Mouse (Mus musculus): ENCODE results near the gene Faap20. TPM values are rescaled to one million over a fixed set of nuclear protein-coding genes. Genes with fewer than 3 reads are reported as not detected.

The Faap20 gene
- total and polyA plus RNA-seq, 2 experiments from 2014 or later, result 60.8 to 61.4 TPM

- Histone ChIP-seq H3K36me3 (ENCODE audit: insufficient read depth, low read length) (no peaks in the 10 kb centered on the region), H3K4me2 (ENCODE audit: low read depth, low read length) (no peak overlapping the region), H3K4me1 (ENCODE audit: insufficient read depth, low read length) (no peaks in the 10 kb centered on the region; the same call in 1 of the 2 replicates), H3K27me3 (ENCODE audit: insufficient read depth, low read length) (no peaks in the 10 kb centered on the region), H3K27ac (no peak overlapping the region), H3K9me3 (ENCODE audit: low read length) (no peaks in the 10 kb centered on the region), H3K9ac (replicated peaks; ENCODE audit: low read length) (no peak overlapping the region), H3K4me3 (ENCODE audit: low read length) (no peak overlapping the region)
- 89% methylated on average over 4 of the region's 4 CpGs for WGBS
- TF ChIP-seq CTCF (IDR thresholded peaks at IDR 0.05; ENCODE audit: low read depth), result no peak
- no peak for ATAC-seq
- DNase-seq (ENCODE audit: low spot score), result no peak
Measured at GRCm38 (mm10) chr4:155227986-155228385, 21.6 kb upstream of the Faap20 start.

GRCm38 (mm10) chr4:155228461-155228860, 21.1 kb upstream of the Faap20 start:
- H3K4me2 ChIP-seq (ENCODE audit: low read depth, low read length), result no peak overlapping the region
- no peaks in the 10 kb centered on the region for H3K36me3 ChIP-seq (ENCODE audit: insufficient read depth, low read length)
- no peaks in the 10 kb centered on the region for H3K27me3 ChIP-seq (ENCODE audit: insufficient read depth, low read length)
- ATAC-seq (no peak), DNase-seq (ENCODE audit: low spot score) (no peak)
- H3K9ac ChIP-seq (replicated peaks; ENCODE audit: low read length), result no peak overlapping the region
- 85% methylated on average over 5 of the region's 5 CpGs for WGBS
- TF ChIP-seq CTCF (IDR thresholded peaks at IDR 0.05; ENCODE audit: low read depth), result no peak
- H3K9me3 ChIP-seq (ENCODE audit: low read length), result no peaks in the 10 kb centered on the region
- H3K27ac ChIP-seq, result no peak overlapping the region
- H3K4me3 ChIP-seq (ENCODE audit: low read length), result no peak overlapping the region
- H3K4me1 ChIP-seq (ENCODE audit: insufficient read depth, low read length), result peaks cover 2% of the 10 kb centered on the region; the same call in 1 of the 2 replicates

- TF ChIP-seq CTCF (IDR thresholded peaks at IDR 0.05; ENCODE audit: low read depth), result 0 out of 2 replicates have a peak, but pooled peaks have one; percentile 3
- 15% methylated on average over 10 of the region's 10 CpGs for WGBS
- Histone ChIP-seq H3K9ac (replicated peaks; ENCODE audit: low read length) (0 out of 2 replicates have a peak overlapping the region, but pooled peaks have one; percentile 35), H3K4me3 (ENCODE audit: low read length) (no peak overlapping the region), H3K27ac (peak overlapping the region; percentile 92), H3K4me1 (ENCODE audit: insufficient read depth, low read length) (peaks cover 32% of the 10 kb centered on the region), H3K4me2 (ENCODE audit: low read depth, low read length) (no peak overlapping the region), H3K27me3 (ENCODE audit: insufficient read depth, low read length) (no peaks in the 10 kb centered on the region), H3K9me3 (ENCODE audit: low read length) (no peaks in the 10 kb centered on the region), H3K36me3 (ENCODE audit: insufficient read depth, low read length) (no peaks in the 10 kb centered on the region)
- ATAC-seq (peak; percentile 52; the same call in 1 of the 2 replicates), DNase-seq (ENCODE audit: low spot score) (peak; percentile 59)
Measured at GRCm38 (mm10) chr4:155233878-155234277, 15.7 kb upstream of the Faap20 start.

GRCm38 (mm10) chr4:155234371-155235310, 15.0 kb upstream of the Faap20 start:
- peaks cover 32% of the 10 kb centered on the region for H3K4me1 ChIP-seq (ENCODE audit: insufficient read depth, low read length)
- H3K27me3 ChIP-seq (ENCODE audit: insufficient read depth, low read length), result no peaks in the 10 kb centered on the region
- ATAC-seq (no peak; the same call in none of the 2 replicates), DNase-seq (ENCODE audit: low spot score) (no peak)
- 51% methylated on average over 8 of the region's 8 CpGs for WGBS
- TF ChIP-seq CTCF (IDR thresholded peaks at IDR 0.05; ENCODE audit: low read depth), result no peak
- peak overlapping the region; percentile 32 for H3K4me2 ChIP-seq (ENCODE audit: low read depth, low read length)
- H3K9me3 ChIP-seq (ENCODE audit: low read length), result no peaks in the 10 kb centered on the region
- peak overlapping the region; percentile 35; the same call in 1 of the 2 replicates for H3K9ac ChIP-seq (replicated peaks; ENCODE audit: low read length)
- H3K4me3 ChIP-seq (ENCODE audit: low read length), result no peak overlapping the region
- no peaks in the 10 kb centered on the region for H3K36me3 ChIP-seq (ENCODE audit: insufficient read depth, low read length)
- peak overlapping the region; percentile 92 for H3K27ac ChIP-seq

- ATAC-seq (peak; percentile 92), DNase-seq (ENCODE audit: low spot score) (peak; percentile 91)
- Histone ChIP-seq H3K36me3 (ENCODE audit: insufficient read depth, low read length) (no peaks in the 10 kb centered on the region), H3K4me2 (ENCODE audit: low read depth, low read length) (peak overlapping the region; percentile 32), H3K4me1 (ENCODE audit: insufficient read depth, low read length) (peaks cover 32% of the 10 kb centered on the region), H3K4me3 (ENCODE audit: low read length) (no peak overlapping the region), H3K9me3 (ENCODE audit: low read length) (no peaks in the 10 kb centered on the region), H3K27me3 (ENCODE audit: insufficient read depth, low read length) (no peaks in the 10 kb centered on the region), H3K27ac (peak overlapping the region; percentile 92), H3K9ac (replicated peaks; ENCODE audit: low read length) (peak overlapping the region; percentile 35; the same call in 1 of the 2 replicates)
- TF ChIP-seq CTCF (IDR thresholded peaks at IDR 0.05; ENCODE audit: low read depth), result peak; percentile 56
- WGBS, result 8% methylated on average over 18 of the region's 18 CpGs
Measured at GRCm38 (mm10) chr4:155235311-155236119, 14.1 kb upstream of the Faap20 start.

GRCm38 (mm10) chr4:155236737-155237385, 12.7 kb upstream of the Faap20 start:
- Histone ChIP-seq H3K27me3 (ENCODE audit: insufficient read depth, low read length) (no peaks in the 10 kb centered on the region), H3K36me3 (ENCODE audit: insufficient read depth, low read length) (no peaks in the 10 kb centered on the region), H3K4me3 (ENCODE audit: low read length) (no peak overlapping the region), H3K4me2 (ENCODE audit: low read depth, low read length) (no peak overlapping the region), H3K27ac (peak overlapping the region; percentile 92; the same call in 1 of the 2 replicates), H3K9ac (replicated peaks; ENCODE audit: low read length) (no peak overlapping the region), H3K9me3 (ENCODE audit: low read length) (no peaks in the 10 kb centered on the region), H3K4me1 (ENCODE audit: insufficient read depth, low read length) (peaks cover 32% of the 10 kb centered on the region)
- WGBS, result 69% methylated on average over 12 of the region's 12 CpGs
- no peak for TF ChIP-seq CTCF (IDR thresholded peaks at IDR 0.05; ENCODE audit: low read depth)
- DNase-seq (ENCODE audit: low spot score), result no peak
- no peak for ATAC-seq
